Mouse (Mus musculus): ENCODE results near the gene Sumf1. TPM values are rescaled to one million over a fixed set of nuclear protein-coding genes. Genes with fewer than 3 reads are reported as not detected.
A peak's percentile ranks its signal among the peaks of the same experiment; 100 is the strongest.

Gene Sumf1
- total RNA-seq (2022) = 10 to 100 TPM; 23.3 to 26.6 (median 24.4) TPM

DNA sequence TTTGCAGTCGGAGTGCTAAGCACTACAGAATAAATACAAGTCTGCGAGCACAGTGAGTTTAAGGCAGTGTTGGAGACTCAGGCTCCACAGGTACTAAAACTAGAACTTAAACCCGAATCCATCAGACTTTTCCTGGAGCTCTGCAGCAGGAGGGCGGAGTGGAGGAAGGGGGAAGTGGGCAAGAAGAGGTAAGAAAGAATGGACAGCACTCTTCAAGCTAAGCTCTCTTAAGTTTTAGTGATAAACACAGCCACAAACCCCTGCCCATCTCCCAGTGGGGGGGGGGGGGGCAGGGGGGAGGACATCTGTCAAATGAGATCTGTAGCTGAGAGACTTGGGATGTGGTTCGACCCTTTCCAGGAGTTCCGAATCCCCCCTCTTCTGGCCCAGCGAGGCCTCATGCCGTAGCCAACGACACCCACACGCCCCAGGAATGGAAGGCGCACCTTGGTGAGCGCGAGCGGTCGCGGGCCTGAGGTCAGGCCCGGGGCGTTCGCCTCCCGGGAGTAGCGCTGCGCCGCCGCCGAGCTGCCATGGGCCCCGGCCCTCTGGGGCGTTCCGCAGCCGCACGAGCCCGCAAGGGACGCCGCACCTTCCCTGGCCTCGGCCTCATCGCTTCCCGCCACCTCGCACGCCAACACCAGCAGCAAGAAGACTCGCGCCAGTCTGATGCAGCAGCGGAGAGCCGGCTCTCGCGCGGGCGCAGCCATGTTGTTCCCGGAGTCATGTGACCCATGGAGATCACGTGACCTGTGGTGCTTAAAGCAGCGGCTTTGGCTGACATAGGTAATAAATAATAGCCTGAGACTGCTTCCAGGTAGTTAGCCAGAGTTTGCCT is at the start of gene Sumf1:
Gene Sumf1 (minus strand): TSS at position 736 of the 838 bp plus-strand sequence.
- peak; percentile 79 to 90 for DNase-seq (ENCODE audit: low spot score in 2 of 2)

DNA sequence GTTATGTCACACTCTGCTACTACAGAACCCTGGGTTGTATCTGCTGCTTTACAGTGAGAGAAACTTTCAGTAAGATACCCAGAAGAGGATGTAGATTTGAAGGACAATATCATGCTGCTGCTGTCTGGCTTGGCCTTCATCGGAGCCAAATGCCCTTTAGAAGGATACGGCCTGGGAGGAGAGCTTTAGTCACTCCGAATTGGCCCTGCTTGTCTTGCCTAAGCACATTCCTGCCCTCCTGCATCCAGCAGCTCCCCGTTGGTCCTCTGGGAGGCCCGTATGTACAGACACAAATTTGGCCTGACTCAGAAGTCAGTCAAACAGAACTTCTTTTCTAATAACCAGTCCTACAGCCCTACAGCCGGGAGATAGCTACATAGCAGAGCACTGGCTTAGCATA is 49.2 kb upstream of the Sumf1 start:
- no peak for DNase-seq (ENCODE audit: low spot score in 2 of 2)

DNA sequence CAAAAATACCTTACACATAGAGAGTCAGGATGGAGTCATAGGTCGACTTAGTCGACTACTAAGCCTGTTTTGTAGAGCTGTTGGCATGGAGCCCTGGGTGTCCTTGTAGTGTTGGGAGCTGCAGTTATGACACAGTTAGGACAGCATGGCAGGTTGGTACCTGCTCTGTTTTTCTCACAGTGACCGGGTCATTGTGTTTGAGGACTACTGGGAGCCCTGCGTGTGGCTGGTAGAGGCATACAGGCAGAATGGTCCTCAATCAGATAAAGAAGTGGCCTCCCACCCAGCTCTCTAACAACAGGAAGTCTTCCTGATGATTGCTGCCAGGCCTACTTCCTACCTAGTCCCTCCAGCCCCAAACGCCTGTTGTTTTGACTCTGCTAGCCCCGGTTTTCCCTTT is 47.7 kb upstream of the Sumf1 start:
- DNase-seq (ENCODE audit: low spot score in 2 of 2) = no peak

DNA sequence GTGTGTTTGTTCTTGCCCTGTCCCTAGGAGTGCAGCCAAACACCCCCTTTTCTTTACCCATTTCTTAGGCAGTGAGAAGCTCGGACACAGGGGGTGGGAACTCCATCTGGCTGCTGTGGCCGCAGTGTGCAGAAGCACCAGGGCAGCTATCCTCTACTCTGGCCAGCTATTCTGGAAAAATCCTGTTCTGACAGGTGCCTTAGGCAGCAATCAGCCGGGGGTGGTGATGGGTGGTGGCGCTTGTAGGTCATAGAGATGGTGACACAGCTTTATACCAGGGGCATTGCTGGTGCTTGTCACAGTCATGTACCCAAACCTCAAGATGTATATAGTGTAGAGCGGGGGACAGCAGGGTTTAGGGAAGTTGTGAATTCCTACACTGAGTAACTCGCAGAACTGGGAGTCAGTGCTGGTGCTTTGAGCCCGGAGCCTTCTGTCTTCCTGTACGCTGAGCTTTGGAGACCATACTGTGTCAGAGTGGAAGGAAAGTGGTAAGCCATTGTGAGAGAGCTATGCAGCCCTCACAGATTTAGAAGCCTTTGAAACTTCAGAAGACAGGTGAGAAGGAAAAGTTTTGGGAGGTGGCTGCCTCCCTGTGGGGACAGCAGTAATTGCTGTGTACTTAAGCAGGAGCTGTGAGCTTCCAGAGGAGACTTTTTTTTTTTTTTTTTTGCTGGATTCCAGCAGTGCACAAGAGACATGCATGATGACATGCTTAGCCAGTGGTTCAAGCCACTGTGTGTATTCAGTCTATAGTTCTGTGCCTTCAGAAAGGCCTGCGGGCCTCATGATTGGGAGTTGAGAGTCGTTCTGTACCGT is 46.7 kb upstream of the Sumf1 start:
- no peak for DNase-seq (ENCODE audit: low spot score in 2 of 2)

DNA sequence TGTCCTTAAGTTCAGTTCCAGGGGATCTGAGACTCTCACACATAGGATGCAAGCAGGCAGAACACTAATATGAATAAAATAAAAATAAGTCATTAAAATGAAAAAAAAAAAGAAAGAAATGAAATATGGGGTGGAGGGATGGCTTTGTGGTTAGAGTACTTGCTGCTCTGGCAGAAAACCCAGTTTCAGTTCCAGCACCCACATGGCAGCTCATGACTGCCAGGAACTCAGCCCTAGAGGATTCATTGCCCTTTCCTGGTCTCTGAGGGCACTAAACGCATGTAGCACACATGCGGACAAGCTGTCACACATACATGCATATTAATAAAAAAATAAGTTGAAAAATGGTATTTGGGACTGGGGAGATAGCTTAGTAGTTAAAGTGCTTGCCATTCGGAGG is 45.2 kb upstream of the Sumf1 start:
- DNase-seq (ENCODE audit: low spot score in 2 of 2) = no peak

DNA sequence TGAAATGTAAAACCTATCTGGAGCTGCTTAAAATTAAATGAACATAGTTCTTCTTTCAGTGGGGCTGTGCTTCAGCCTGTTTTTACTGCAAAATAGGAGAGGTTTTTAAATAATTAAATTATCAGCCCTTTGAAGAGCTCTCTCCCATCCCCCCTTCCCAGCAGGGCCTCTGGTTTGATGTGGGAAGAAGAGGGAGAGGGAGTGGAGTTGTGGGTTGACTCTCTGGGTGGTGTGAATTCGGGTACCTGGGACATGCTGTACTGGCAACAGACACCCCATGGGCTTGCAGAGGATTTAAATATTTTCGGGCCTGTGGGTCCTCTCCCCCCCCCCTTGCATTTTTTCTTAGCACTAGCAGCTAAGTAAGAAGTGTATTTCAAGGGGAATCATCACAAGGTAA is 43.2 kb upstream of the Sumf1 start:
- no peak for DNase-seq (ENCODE audit: low spot score in 2 of 2)

DNA sequence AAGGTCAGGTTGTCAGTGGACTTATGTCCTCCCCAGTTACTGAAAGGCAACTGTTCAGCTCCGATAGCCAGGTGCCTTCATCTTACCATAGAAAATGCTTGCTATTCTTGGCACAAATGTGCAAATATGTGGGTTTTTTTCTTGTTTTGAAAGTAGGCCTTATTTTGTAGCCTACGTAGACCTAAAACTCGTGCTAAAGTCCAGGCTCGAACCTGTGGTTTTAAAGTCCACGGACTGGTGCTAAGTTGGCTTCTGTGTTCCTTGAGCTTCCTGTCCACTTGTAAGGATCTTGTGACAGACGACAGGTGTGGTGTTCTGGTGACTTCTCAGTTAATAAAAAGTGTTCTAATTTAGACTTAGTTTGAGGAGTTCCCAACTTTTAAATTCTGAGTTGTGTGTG is 42.7 kb upstream of the Sumf1 start:
- DNase-seq (ENCODE audit: low spot score in 2 of 2) = no peak

DNA sequence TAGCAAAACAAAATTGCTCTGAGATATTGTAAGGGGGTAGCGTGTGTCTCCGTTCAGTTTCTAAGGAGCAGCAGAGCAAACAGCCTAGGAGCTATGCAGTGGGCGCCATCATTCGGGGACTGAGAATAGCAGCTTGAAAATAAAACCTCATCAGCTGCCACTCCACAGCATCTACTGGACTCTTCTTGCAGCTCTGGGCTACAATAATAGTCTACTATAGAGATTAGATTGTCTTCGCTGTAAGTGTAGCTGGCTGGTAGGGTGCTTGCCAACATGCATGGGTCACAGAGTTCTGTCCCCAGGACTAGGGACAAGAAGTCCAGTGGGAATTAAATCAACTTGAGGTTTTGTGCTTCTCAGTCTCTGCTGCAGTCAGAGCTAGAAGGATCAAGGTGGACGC is 42.1 kb upstream of the Sumf1 start:
- no peak for DNase-seq (ENCODE audit: low spot score in 2 of 2)

DNA sequence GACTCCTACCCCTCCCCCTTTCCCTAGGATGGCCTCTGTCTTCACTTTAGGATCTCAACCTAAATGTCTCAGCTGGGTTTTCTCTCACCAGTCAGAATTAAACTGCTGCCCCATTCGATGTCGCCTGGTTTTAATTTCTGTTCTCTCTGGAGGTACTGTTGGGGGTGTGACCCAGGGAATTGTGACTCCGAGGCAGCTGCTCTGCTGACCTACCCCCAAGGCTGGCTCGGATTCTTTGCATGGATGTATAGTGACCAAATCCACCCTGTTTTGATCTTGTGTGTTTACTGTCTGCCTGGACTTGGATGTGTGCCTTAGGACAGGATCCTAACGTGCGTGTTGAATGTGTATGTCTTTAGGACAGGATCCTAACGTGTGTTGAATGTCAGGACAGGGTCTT is 40.8 kb upstream of the Sumf1 start:
- DNase-seq (ENCODE audit: low spot score in 2 of 2) = no peak

DNA sequence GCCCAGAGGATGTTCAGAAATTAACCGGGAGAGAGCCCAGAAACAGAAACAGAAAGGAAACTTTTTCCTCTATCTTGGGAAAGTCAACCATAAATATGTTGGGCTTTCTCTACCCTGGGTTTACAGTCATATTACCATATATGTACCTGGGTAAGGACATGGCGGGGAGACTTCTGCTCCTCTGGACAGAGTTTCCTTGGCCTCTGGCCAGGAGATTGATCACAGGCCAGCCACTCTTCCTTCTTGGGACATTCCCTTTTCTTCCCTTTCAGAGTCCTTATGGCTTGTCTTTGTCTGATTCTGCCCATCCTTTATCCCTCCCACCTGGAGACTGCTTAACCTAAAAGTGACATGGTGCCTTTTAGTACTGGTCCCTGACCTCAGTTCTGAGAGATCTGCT is 39.6 kb upstream of the Sumf1 start:
- no peak for DNase-seq (ENCODE audit: low spot score in 2 of 2)

DNA sequence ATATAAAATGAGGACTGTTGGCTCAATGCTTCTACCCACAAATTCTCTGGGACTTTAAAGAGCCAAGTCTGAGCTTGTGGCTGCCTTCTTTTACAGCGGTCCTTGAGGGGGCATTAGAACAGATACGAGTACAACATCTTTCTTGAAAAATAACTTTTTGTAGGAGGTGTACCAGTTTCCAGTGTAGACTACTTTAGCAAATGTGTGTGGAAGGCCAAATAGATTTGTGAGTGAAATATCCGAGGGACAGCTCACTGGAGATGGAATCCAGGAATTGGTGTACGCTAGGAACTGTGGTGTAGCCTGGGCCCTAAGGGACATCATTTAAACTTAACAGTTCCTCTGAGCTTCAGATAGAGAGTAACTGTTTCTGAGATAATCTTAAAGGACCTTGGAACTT is 39.0 kb upstream of the Sumf1 start:
- DNase-seq (ENCODE audit: low spot score in 2 of 2) = no peak

DNA sequence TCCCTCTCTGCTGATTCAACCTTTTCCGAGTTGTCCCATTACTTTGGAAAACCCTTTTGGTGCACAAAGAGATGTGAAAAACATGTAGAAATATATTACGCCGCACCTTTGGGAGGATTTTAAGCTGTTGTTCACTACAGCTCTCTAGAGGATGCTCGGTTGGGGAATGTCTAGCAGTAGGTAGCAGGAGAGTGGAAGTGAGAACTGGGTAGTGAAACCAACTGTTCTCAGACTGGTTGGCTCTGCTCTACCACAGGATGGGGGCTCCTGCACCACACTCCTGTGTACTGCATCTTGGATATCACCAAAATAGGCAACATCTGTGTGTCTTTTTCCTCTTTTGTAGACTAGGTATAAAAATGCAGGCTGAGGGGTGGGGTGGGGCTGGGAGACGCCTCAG is 37.5 kb upstream of the Sumf1 start:
- DNase-seq (ENCODE audit: low spot score in 2 of 2) = no peak

DNA sequence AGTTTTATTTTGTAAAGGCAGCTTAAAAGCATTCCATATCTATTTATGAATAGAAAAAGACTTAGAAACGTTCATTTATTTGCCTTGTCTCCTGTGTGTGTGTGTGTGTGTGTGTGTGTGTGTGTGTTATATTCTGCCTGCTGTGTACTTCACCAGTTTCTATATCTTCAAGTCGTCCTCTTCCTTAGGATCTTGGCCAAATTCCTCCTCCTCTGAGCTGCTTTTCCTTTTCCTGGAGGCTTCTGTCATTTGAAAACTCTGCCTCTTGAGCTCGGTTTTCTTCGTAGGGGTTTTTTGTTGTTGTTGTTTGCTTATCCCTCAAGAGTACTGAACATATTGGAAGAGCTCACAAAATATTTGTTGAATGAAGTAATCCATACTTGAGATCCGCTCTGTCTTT is 37.1 kb upstream of the Sumf1 start:
- no peak for DNase-seq (ENCODE audit: low spot score in 2 of 2)

DNA sequence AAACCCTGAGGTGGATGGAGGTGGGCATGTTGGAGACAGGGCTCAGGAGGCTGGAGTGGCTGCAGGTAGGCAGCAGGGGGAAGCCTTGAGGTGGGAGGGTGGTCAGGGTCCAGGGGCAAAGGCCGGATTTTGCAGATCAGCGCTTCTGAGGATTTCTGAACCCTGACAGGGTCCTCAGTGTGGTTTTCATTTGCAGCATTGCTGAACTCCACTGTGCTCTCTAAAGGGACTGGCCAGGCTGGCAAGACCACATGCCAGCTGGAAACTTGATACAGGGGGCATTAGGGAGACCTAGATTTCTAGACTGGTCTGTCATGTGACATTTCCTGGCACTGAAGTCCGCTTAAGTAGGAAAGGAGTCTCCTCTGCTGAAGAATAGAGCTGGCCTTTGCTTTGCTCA is 32.6 kb upstream of the Sumf1 start:
- no peak for DNase-seq (ENCODE audit: low spot score in 2 of 2)

DNA sequence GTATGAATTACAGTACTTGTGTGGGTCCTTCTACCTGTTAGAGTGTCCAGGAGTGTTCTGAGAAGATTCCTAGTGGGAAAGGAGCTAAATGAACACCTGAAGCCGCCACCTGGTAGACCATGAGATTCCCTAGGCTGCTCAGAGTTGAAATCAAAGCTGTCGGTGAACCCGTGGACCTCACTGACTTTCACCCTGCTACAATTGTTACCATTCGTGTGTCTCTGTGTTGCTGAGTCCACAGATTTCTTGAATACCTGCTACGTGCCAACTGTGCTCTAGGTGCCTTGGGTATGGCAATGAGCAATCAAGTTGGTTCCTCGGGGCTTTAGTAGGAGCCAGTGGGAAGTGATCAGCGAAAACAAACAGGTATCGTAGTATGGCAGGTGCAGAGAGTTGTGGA is 31.4 kb upstream of the Sumf1 start:
- no peak for DNase-seq (ENCODE audit: low spot score in 2 of 2)

DNA sequence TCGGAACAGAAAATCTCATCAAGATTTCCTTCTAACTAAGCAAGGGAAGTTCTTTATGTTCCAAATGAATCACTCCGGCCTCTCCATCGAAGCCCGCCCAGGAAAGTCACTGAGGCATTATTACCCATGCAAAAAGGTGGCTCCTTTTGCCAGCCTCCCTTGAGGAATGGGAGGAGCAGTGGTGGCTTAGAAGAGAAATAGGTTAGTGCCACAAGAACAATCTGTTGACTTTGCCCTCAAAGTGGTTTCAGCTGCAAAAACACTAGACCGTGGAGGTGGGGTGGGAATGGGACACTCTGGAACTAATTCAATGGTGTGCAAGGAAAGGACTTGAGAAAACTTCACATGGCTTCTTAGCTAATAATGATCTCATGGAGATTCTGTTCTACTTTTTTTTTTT is 30.7 kb upstream of the Sumf1 start:
- no peak for DNase-seq (ENCODE audit: low spot score in 2 of 2)

DNA sequence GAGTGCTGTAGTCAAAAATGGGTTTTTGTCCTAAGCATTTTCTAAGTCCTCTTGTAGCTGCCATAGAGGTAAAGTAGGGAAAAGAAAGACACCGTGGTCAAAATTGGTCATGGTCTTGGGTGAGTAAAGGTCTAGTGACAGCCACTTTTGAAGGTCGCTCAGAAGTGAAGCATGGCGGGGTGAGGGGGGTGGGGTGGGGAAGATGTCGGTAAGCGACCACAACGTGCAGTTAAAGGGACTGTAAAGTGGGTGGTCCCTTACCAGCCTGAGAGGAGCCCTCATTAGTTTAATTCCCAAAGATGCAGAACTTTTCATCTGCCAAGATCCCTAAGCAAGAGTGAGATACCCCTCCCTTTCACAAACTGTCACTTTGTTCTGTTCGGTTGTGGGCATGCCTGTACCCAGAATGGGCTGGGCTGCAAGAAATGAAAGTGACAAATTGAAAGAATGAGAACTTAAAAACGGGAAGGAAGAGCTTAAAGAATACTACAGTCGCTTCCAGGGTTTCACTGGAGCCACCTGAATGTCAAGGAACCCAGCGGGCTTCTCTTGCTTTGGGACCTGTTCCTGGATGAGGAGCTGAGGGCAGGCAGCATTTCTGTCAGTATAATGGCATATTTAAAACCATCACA is 29.0 kb upstream of the Sumf1 start:
- no peak for DNase-seq (ENCODE audit: low spot score in 2 of 2)

DNA sequence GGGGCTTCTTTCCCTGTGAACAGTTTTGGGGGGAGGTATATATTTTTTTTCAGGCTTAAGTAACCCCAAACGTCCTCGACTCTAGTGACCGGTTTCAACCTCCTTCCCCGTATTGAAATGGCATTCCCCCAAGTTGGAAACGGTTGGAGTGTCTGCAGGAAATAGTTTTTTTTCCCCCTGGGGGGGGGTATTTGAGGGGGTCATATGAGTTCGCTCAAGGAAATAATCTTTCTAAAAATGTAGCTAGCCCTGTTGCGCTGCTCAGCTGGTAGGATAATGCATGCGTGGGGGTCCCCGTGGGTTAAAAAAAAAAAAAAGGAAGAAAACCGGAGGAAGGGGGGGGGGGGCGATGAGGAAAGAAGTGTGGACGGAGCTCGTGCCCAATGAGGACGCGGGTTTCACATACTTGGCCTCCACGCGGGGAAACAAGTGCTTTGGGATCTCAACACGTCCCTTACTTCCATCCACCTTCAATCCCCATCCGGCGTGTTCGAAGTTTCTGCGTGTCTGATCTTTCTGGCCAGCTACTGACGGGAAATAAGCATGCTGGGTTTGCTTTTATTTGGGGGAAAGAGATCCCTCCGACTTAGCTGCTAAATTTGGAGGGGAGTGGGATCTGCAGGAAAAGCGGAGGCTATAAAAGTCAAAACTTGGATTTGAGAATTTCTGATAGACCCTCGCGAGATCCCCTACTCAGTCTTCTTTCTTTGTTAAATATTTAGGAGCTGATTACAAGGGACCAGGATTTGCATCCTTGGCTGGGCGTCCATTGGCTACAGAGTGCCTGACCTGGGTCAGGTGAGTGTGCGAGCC is 28.3 kb upstream of the Sumf1 start:
- no peak for DNase-seq (ENCODE audit: low spot score in 2 of 2)

DNA sequence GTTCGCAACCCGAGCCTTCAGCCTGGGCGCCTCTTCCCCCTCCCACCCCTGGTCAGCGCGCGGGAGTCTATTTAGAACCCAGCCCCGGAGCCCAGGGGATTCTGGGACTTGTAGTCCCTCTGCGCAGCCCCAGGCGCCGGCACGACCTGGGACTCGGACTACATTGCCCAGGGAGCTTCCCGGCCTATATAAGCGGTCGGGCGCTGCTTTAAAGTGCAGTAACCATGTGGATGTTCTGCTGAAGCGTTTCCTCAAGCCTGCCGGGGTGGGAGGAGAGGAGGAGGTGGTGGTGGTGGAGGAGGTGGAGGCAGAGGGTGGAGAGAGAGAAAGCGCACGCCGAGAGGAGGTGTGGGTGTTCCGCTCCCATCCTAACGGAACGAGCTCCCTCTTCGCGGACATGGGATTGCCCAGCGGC is 27.5 kb upstream of the Sumf1 start, which contains the start of gene Itpr1:
Gene Itpr1 (plus strand): TSS at position 216 of the 415 bp plus-strand sequence.
- peak; percentile 96 to 97 for DNase-seq (ENCODE audit: low spot score in 2 of 2)

DNA sequence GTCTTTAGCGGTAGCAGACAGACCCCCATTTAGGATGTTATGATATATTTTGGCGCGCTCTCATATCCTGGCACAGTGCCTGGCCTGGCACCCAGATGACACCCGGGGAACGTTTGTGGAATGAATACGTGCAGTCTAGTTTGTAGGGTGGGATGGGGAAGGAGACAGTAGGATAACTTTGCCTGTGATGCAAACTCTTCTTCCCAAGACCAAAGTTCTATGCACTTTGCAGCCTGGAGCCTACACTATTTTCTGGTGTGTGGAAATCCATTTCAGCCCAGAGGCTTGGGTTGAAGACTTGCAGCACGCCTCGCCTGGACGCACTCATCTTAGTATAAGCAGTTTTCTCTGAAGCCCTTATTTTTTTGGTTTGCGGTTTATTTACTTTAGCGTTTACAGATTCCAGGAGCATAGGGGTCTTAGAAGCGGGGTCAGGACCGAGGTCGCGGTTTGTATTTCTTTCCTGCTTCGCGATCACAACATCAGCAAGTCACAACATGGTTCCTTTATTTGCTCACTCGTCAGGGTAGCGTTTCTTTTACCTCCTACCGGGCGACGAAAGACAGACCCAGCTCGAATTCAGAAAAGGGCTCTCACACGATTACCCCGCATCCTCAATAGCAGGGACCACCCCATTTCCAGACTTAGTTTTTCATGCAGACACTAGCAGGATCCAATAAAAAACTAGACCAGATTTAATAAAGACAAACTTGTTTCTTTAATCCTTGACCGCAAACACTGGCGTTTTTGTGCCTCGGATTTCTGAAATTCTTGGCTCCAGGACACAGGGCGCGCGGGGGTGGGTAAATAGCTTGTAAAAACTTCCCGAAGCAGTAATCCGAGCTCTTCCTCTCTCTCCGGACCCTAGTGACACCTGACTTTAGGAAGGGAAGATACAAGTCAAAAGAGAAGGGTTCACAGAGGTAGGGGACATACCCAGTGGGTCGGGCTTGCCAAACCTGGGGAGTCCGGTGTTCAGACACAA is 26.8 kb upstream of the Sumf1 start:
- DNase-seq (ENCODE audit: low spot score in 2 of 2) = no peak
